Mouse (Mus musculus) inflammation-experienced regulatory T-cells, adult 6 months (primary cell): ENCODE results near the gene Paqr7. TPM values are rescaled to one million over a fixed set of nuclear protein-coding genes. Genes with fewer than 3 reads are reported as not detected.

Experiments
- ATAC-seq: one replicate; pipeline ENCODE4 v1.8.0; 2017
- polyA plus RNA-seq, 3 experiments: library from polyadenylated mRNA; unstranded; fragments of 100-300 nt; shearing (Covaris generic); gene quantifications; one replicate each; pipeline ENCODE4 v1.2.1; 2017

Paqr7 gene
- polyA plus RNA-seq, 3 experiments from 2014 or later: 22.5 to 35.0 (median 31.7) TPM

DNA sequence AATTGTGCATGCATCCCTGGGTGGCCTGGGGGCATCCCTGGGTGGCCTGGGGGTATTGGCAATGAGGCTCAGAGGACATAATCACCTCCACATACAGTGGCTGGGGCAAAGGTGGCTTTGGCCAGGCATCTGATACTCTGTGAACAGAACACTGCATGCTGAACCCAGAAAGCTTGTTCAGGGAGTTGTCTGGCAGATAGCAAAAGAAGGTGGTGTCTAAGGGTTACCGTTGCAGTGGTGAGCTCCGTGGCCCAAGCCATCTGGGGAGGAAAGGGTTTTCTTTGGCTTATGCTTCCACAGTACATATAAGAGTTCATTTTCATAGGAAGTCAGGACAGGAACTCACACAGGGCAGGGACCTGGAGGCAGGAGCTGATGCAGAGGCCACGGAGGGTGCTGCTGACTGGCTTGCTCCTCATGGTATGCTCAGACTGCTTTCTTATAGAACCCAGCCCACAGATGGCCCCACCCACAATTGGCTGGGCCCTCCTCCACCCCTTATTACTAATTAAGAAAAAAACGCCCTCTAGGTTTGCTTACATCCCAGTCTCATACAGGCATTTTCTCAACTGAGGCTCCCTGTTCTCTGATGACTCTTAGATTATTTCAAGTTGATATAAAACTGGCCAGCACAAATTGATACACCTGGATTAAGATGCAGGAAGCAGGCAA is 7.3 kb downstream of the Paqr7 start:
- no peak for ATAC-seq

DNA sequence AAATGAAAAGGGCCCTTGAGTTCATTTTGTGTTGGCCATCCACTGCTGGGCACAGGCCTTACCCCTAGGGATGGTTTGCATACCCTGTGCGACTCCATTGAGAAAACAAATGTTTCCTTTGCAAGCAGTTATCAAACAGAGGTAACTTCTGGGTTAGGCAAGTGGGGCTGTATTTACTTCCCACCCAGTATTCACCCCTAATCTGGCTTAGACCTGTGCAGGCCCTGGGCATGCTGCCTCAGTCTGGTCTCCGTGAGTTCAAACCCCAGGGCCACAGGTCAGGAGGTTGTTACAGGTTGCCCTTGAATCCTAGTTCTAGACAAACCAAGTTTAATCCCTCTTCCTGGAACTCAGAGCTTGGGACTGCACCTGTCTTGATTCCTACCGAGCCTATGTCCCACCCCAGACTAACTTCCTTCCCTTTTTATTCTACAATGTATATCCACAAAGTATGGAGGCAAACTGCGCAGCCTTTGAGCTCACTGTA is 8.8 kb downstream of the Paqr7 start:
- no peak for ATAC-seq

DNA sequence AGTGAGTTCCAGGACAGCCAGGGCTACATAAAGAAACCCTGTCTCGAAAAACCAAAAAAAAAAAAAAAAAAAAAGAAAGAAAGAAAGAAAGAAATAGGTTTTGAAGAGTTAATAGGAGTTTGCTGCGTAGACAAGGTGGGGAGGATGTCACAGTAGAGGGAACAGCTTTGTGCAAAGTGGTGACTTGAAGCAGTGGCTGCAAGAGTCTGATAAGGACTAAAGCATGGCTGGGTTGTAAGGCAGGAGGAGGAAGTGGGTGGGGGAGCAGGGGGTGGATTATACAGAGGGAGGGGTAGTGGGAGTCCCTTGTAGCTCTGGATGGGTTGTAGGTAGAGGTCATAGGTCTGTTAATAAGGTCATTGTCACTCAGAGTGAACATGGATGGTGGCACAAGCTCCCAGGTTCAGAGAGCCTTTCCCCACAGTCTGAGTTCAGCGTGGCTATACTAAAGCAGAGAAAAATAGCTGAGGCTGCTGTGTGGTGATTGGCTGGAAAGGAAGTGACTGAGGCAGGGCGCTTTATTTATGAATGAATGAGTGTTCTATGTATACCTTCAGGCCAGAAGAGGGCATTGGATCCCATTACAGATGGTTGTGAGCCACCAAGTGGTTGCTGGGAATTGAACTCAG is 9.6 kb downstream of the Paqr7 start:
- no peak for ATAC-seq

GRCm38 (mm10) chr4:134506713-134507112 is 10.2 kb downstream of the Paqr7 start:
- no peak for ATAC-seq

DNA sequence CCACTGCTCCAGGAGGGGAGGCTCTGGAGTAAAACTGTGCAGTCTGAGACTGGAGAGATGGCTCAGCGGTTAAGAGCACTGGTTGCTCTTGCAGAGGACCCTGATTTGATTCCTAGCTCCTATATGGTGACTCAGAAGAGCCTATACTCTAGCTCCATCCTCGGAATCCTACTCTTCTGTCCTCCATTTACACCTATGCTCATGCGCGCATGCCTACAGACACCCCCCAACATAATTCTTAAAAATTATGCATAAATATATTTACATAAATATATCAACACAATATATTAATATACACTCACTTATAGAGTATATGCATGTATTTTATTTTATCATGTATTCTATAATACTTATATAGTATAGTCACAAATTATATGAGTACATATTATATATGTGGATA is 13.9 kb downstream of the Paqr7 start:
- no peak for ATAC-seq

- peak; percentile 84 for ATAC-seq
Observed at GRCm38 (mm10) chr4:134510845-134511411, 14.4 kb downstream of the Paqr7 start, which contains the start of gene Aunip. TSS of gene Aunip (plus strand) at chr4:134510999.

GRCm38 (mm10) chr4:134511730-134512129 is 15.2 kb downstream of the Paqr7 start:
- no peak for ATAC-seq

- no peak for ATAC-seq
Observed at GRCm38 (mm10) chr4:134512798-134513197, 16.3 kb downstream of the Paqr7 start.

DNA sequence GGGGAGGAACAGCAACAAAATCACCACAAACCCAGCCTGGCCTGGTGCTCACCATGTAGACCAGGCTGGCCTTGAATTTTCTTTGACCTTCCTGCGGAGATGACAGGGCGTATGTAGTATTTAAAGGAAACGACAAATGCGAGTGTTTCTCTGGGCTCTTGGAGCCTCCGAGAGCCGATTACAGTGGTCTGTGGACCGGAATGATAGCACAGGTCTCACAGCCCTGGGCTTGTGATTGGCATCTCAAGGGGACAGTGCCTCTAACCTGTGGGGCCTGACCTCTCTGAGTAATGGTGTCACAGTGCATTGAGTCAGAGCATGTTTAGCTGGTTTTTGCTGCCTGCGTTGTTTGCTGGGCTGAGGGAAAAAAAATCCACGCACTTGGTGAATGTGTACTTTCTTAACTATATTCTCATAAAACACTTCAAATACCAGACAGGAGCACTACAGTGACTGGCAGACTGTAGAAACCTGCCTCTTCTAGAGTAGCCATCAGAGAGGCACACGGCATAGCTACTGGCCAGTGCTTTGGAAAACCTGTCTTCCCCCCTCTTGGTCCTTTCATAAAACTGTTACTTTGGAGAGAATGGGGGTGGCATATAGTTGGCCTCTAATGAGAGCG is 17.9 kb downstream of the Paqr7 start:
- no peak for ATAC-seq

GRCm38 (mm10) chr4:134515614-134516013 is 19.1 kb downstream of the Paqr7 start:
- ATAC-seq: no peak

DNA sequence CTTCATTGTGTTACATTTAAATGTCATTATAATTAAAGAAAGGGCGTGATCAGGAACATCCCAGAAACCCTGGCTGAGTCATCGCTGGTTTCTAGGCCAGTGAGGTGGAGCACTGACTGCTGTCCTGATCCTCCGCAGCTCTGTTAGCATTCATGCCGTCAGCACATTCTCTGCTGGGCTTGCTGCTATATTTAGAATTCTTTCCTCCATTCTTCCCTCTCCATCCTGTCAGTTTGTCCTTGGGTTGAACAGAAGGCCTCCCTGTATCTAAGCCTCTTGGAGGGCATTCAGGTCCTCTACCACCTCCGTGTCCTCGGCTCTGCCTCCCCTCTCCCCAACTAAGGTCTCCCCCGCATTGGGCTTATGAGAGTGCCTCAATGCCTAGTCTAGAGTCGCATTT is 20.5 kb downstream of the Paqr7 start:
- ATAC-seq: no peak

- no peak for ATAC-seq
Observed at GRCm38 (mm10) chr4:134517719-134518118, 21.2 kb downstream of the Paqr7 start.

GRCm38 (mm10) chr4:134518541-134518940 is 22.0 kb downstream of the Paqr7 start:
- no peak for ATAC-seq

- ATAC-seq: no peak
Observed at GRCm38 (mm10) chr4:134519281-134519680, 22.8 kb downstream of the Paqr7 start.

- ATAC-seq: no peak
Observed at GRCm38 (mm10) chr4:134523447-134523846, 26.9 kb downstream of the Paqr7 start.

DNA sequence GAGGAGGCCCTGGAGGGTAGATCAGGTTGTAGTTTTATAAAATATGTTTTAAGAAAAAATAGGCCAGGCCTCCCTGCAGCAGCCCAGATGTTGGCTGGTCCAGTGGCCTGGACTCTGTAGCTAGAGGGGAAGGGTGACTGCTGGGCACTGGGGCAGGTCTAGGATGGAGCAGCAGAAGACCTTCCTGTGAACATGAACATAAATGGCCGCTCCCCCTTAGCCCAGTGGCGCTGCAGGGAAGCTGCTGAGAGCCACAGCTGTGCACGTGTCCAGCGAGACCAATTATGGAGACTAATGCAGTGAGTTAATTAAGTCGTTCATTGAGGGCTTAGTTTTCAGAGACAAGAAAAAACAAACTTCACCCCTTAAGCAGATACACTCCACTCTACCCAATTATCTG is 29.3 kb downstream of the Paqr7 start:
- no peak for ATAC-seq

GRCm38 (mm10) chr4:134526220-134526619 is 29.7 kb downstream of the Paqr7 start:
- no peak for ATAC-seq

- ATAC-seq: no peak
Observed at GRCm38 (mm10) chr4:134532928-134533327, 36.4 kb downstream of the Paqr7 start.

- no peak for ATAC-seq
Observed at GRCm38 (mm10) chr4:134533421-134533820, 36.9 kb downstream of the Paqr7 start.

DNA sequence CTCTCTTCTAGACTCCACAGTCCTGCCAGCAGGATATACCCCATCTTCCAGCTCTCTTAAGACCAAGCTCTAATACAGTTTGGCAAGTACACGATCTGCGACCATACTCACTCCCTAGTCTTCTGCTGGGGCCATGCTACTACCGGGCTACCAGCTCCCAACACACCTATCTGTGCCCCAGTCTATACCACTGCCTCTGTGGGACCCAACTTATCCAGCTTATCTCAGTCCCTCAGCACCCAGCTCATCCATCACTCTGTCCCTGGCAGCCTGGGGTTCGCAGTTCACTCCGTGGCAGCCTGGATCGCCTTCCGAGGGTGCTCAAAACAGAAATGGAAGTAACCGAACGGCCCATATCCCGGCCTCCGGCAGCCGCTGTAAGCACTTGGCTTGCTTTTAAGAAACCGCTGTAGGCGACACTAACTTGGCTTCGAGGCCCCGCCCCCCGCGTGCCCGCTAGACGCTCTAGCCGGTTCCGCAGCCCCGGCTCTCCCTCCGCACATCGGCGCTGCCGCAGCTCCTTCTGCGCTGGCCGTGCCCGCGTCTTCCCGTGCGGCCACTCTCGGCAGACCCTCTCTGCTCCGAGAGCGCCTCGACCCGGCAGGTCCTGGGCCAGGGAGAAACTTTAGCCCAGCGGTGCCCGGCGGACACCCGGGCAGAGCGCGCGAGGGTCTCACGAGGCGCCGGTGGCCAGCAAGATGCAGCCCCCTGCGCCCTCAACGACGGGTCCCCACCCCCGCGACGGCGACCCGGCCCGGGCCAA is 37.8 kb downstream of the Paqr7 start:
- ATAC-seq: peak; percentile 69

DNA sequence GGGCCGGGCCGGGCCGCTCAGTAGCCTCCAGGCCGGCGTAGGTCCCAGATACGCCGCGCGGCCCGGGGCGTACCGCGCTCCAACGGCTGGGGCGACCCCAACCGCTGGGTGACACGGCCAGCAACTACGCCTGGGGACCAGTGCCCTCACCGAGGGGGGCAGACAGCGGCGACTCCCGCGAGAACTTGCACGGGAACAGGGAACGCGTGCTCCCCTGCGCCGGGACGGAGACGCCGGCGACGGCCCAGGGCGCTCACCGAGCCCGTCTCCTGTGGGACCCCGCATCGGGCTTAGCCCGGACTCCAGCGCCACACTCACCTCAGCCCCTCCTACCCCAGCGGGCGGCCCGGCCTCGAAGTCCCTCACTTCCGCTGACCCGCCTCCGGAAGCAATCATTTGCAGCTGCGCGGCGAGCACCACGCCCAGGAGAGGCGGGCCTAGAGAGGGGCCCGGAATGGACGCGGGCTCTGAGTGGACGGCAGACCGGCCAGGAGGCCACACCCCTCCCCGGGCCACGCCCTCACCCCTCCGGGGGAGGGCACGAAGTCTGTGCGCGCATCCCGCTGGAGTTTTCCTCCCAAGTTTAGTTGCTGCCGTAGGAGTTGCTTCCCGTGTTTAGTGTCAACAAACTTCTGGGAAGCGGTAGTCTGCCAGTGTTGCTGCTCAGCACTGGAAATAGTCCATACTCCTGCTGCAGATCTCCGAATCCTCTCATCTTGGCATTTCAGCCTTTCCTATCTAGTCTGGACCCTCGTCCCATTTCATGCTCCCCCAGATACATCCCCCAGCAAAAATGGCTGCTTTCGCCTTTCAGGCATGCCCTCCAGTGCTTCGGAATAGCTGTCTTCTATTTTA is 38.7 kb downstream of the Paqr7 start, which contains the start of gene Mtfr1l:
TSS of gene Mtfr1l (minus strand) at position 456 of the 855 bp plus-strand sequence.
- ATAC-seq: peak; percentile 93

- peak; percentile 16 for ATAC-seq
Observed at GRCm38 (mm10) chr4:134535787-134536151, 39.3 kb downstream of the Paqr7 start.
